9 mouse cellular contexts compared by ENCODE assay signal in genomic region chr3:101294487-101295365, GRCm38 (mm10). TPM values are rescaled to one million over a fixed set of nuclear protein-coding genes. Genes with fewer than 3 reads are reported as not detected.
A peak's percentile ranks its signal among the peaks of the same experiment; 100 is the strongest.
DNase-seq lines count a peak whose midpoint lies in the region; ATAC-seq lines count a peak whose summit lies in the region.
"Had no signal": no experiment of that assay in that cellular context is flagged by ENCODE, and none has a peak within 500 bp of the region (broad histone marks: within the 10 kb centered on the region; RNA-seq: fewer than 3 reads in every experiment).

No protein-coding gene starts in this region.

- peak; percentile 32 for DNase-seq in ovary, adult 18-20 months (ENCODE audit: low spot score)
- DNase-seq in ovary, postnatal 10 days (ENCODE audit: low spot score), result no peak
- DNase-seq in forebrain, embryonic 10.5 days (ENCODE audit: extremely low spot score, low spot score), result no peak
- peak; percentile 66 for DNase-seq in naive thymus-derived CD4-positive, alpha-beta T cell, adult 2 months (ENCODE audit: low read depth)
- DNase-seq in left cerebral cortex, postnatal 36 days (ENCODE audit: low spot score in 2 of 2), result no peak
- no peak for DNase-seq in cerebellum, postnatal 10 days

- H3K27me3 ChIP-seq in forebrain, embryonic 10.5 days (ENCODE audit: poor library complexity, severe bottlenecking), result peaks cover 38% of the 10 kb centered on the region
- 0 out of 2 replicates have a peak, but pooled peaks cover 7% of the 10 kb centered on the region for H3K27me3 ChIP-seq in hindbrain, embryonic 12.5 days

- H3K27ac ChIP-seq in forebrain, embryonic 10.5 days, result peak overlapping the region; percentile 40; the same call in 1 of the 2 replicates
- H3K27ac ChIP-seq in hindbrain, embryonic 12.5 days, result no peak overlapping the region
- H3K27ac ChIP-seq: liver, embryonic 14.5 days had no signal

- no peak overlapping the region for H3K4me2 ChIP-seq in hindbrain, embryonic 12.5 days (replicated peaks)

- WGBS in forebrain, embryonic 10.5 days, result 75% methylated on average over 10 of the region's 10 CpGs
- 80% methylated on average over 10 of the region's 10 CpGs for WGBS in hindbrain, embryonic 12.5 days

- no peaks in the 10 kb centered on the region for H3K9me3 ChIP-seq in forebrain, embryonic 10.5 days
- H3K9me3 ChIP-seq in hindbrain, embryonic 12.5 days (replicated peaks), result no peaks in the 10 kb centered on the region

- H3K4me1 ChIP-seq in forebrain, embryonic 10.5 days, result peaks cover 15% of the 10 kb centered on the region
- H3K4me1 ChIP-seq in hindbrain, embryonic 12.5 days, result no peaks in the 10 kb centered on the region; the same call in 1 of the 2 replicates

- ATAC-seq in hindbrain, embryonic 12.5 days (ENCODE audit: low FRiP score), result peak; percentile 36; the same call in 1 of the 2 replicates
- ATAC-seq in megakaryocyte-erythroid progenitor cell, adult 5-6 weeks (replicated peaks; ENCODE audit: low FRiP score, low TSS enrichment, poor library complexity, severe bottlenecking), result no peak

- intact Hi-C loops in left cerebral cortex, postnatal 36 days (cut with DNase I), result loop anchor here (1.0 to 5.0 kb wide), 2 partner anchors 132 to 320 kb away; no protein-coding TSS in a partner anchor

- H3K9ac ChIP-seq in hindbrain, embryonic 12.5 days, result no peak overlapping the region
- H3K9ac ChIP-seq: liver, embryonic 14.5 days had no signal

- no peak overlapping the region for H3K4me3 ChIP-seq in forebrain, embryonic 10.5 days
- no peak overlapping the region for H3K4me3 ChIP-seq in hindbrain, embryonic 12.5 days

- no peaks in the 10 kb centered on the region for H3K36me3 ChIP-seq in forebrain, embryonic 10.5 days (replicated peaks)
- no peaks in the 10 kb centered on the region for H3K36me3 ChIP-seq in hindbrain, embryonic 12.5 days

RNA-seq across cellular contexts. Expression of gene Cd2, which starts 7.0 kb away (rescaled TPM):
- polyA plus RNA-seq in forebrain, embryonic 10.5 days (2016; fragmentation: Nextera tagmentation; extraction: Ambion mirVana), result not detected in 2 replicates
- not detected in 2 replicates for polyA plus RNA-seq in hindbrain, embryonic 12.5 days (2016; fragmentation: Nextera tagmentation; extraction: Ambion mirVana)
- not detected for total RNA-seq in left cerebral cortex, postnatal 36 days (2021)
- total RNA-seq in megakaryocyte-erythroid progenitor cell, adult 5-6 weeks (2014; fragmentation: Nextera tagmentation), result 0.35 and 6.1 TPM in 2 replicates
- total RNA-seq in megakaryocyte-erythroid progenitor cell, adult 5-6 weeks (2017), result 0.19 and 14.4 TPM in 2 replicates
- polyA plus RNA-seq: liver, embryonic 14.5 days had no signal

Comparison
In these comparisons a context has a peak if more than half of its experiments do, and no peak if none do; other contexts are left out.
1. DNase-seq: peak in ovary, adult 18-20 months (single experiment) and naive thymus-derived CD4-positive, alpha-beta T cell, adult 2 months (single experiment); none in ovary, postnatal 10 days (single experiment), forebrain, embryonic 10.5 days (single experiment), left cerebral cortex, postnatal 36 days (0 of 2) and cerebellum, postnatal 10 days (0 of 2).